Mouse (Mus musculus) T-helper 1 cell (primary cell): ENCODE results near the gene Prkag1.

ENCODE experiments used
- in situ Hi-C: fragments of 300-600 bp; cut with MboI, MseI; formaldehyde crosslinking; loops from one replicate; pipeline ENCODE4 v1.15.1; 2025; ENCODE audit warnings: high pct_unique_total_duplicates

Gene Prkag1

DNA sequence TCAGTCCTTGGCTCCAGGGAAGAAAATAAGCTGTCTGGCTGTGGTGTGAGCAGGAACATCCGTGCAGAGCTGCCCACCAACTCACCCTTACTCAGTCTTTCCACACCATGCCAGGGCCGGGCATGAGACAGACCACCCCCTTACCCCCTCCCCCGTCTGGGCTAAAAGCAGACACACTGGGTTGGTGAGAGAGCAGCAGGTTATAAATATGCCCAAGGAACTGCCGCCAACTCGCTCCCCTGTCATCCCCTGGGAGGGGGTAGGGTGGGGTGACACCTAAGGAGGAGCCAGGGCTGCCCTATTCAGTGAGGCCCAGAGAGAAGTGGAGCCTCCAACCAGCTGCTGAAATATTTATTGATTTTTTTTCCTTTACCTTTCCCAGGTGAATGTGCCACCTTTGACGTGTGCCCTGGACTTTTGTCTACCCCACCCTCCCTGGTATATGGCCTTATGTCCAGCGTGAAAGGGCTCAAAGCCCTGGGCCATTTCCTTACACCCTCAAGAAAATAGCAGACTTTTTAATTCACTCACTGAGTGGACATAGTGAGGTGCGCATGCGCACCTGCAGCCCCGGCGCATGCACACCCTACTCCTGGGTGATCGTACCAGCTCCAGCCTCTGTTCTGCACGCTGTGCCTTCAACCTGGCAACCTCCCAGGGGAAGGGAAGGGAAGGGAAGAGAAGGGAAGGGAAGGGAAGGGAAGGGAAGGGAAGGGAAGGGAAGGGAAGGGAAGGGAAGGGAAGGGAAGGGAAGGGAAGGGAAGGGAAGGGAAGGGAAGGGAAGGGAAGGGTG, 34.3 kb downstream of the Prkag1 start:
- in situ Hi-C loops = no loop called here

- in situ Hi-C loops = no loop called here
Measured at GRCm38 (mm10) chr15:98793141-98793698, 38.1 kb downstream of the Prkag1 start.

DNA sequence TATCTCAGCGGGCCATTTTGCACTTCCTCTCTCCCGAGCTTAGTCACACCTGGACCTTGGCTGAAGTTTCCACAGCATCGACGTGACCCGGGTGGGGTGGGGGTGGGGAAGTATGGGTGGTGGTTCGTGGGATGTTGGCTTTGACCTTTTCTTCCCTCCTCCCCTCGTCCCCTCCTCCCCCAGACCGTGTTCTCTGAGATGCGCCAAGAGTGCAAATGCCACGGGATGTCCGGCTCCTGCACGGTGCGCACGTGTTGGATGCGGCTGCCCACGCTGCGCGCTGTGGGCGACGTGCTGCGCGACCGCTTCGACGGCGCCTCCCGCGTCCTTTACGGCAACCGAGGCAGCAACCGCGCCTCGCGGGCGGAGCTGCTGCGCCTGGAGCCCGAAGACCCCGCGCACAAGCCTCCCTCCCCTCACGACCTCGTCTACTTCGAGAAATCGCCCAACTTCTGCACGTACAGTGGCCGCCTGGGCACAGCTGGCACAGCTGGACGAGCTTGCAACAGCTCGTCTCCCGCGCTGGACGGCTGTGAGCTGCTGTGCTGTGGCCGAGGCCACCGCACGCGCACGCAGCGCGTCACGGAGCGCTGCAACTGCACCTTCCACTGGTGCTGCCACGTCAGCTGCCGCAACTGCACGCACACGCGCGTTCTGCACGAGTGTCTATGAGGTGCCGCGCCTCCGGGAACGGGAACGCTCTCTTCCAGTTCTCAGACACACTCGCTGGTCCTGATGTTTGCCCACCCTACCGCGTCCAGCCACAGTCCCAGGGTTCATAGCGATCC, 38.9 kb downstream of the Prkag1 start:
- in situ Hi-C loops = no loop called here

DNA sequence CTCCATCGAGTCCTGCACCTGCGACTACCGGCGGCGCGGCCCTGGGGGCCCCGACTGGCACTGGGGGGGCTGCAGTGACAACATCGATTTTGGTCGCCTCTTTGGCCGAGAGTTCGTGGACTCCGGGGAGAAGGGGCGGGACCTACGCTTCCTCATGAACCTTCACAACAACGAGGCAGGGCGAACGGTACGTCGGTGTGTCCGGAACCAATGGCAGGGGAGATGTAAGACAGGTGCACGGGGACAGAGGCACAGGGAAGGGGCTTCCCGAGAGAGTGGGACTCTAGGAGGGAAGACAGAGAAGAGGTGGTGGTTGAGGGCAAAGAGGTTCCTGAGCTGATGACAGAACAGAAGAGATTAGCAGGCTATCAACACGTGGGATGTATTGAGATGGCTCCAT, 39.5 kb downstream of the Prkag1 start:
- in situ Hi-C loops = no loop called here

GRCm38 (mm10) chr15:98791221-98791620, 40.1 kb downstream of the Prkag1 start:
- in situ Hi-C loops = no loop called here

DNA sequence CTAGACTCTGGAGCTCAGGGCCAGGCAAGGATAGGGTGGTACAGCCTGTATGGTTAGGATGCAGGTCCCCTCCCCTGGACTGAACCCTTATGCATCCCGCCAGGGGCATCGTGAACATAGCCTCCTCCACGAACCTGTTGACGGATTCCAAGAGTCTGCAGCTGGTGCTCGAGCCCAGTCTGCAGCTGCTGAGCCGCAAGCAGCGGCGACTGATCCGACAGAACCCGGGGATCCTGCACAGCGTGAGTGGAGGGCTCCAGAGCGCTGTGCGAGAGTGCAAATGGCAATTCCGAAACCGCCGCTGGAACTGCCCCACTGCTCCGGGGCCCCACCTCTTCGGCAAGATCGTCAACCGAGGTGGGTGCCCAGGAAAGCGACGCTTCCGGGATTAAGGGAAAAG, 40.6 kb downstream of the Prkag1 start:
- in situ Hi-C loops = no loop called here

DNA sequence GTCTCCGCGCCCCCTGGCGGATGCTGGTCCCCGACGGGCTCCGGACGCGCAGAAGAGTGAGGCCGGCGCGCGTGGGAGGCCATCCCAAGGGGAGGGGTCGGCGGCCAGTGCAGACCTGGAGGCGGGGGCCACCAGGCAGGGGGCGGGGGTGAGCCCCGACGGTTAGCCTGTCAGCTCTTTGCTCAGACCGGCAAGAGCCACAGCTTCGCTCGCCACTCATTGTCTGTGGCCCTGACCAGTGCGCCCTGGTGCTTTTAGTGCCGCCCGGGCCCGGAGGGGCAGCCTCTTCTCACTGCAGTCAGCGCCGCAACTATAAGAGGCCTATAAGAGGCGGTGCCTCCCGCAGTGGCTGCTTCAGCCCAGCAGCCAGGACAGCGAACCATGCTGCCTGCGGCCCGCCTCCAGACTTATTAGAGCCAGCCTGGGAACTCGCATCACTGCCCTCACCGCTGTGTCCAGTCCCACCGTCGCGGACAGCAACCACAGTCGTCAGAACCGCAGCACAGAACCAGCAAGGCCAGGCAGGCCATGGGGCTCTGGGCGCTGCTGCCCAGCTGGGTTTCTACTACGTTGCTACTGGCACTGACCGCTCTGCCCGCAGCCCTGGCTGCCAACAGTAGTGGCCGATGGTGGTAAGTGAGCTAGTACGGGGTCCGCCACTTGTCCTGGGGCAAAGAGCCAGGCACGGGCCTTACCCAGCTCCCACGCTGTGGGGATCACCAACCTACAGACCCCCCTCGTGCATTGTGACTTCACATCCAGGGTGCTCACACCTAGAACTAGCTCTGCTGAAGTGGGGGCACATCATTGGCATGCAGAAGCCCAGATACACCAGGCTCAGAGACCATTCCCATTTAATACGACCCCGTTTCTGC, 41.4 kb downstream of the Prkag1 start, which contains the start of gene Wnt1:
TSS of gene Wnt1 (plus strand) at position 197 of the 875 bp plus-strand sequence.
- in situ Hi-C loops = no loop called here

- in situ Hi-C loops = no loop called here
Measured at GRCm38 (mm10) chr15:98788972-98789660, 42.2 kb downstream of the Prkag1 start.

DNA sequence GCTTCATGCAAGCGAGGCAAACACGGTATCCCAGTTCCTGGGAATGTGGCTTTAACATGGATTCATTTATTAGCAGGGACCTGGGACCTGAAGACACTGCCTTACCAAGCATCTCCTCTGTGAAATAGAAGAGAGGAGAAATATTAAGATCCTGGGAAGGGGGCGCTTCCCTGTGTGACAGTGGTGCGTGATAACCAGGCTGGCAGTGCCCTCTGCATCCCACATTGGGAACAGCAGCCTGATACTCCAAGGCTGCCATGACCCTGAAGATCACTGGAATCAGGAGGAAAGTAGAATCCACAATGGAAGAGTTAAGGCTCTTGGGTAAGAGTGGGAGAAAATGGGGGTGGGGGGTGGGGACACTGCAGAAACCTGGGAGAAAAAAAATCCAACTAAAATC, 43.4 kb downstream of the Prkag1 start:
- in situ Hi-C loops = no loop called here

- in situ Hi-C loops = no loop called here
Measured at GRCm38 (mm10) chr15:98785744-98786143, 45.6 kb downstream of the Prkag1 start.

DNA sequence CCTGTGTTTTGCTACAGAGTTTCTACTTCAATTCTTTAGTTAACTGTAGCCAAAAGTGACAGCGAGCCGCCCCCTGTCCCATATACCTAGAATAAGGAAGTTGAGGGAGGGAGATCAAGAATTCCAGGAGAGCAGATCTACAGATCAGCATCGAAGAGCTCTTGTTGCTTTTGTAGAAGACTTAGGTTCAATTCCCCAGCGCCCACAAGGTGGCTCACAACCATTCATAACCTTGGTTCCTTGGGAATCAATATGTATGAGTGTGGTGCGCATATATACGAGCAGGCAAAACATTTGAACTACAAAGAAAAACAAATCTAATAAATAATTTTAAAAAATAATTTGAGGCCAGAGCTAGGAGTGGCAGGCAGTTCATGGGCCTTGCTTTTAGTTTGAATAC, 50.2 kb downstream of the Prkag1 start:
- in situ Hi-C loops = no loop called here

DNA sequence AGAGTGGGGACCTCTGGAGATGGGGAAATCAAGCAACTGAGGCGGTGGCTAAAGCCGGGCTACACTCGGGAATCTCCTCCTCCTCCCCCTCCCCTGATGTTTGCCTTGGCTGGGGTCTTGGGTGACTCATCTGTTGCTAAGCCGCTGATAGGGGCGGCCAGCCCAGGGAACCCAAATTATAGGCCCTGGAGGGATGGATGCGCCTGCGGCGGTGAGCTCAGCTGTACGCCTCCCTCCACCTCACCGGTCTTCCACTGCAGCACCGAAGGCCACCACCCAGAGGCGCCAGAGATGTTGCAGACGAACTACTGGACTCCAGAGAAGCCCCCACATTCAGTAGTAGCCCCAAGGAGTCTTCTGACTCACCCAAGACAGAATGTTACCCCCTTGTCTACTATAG, 50.7 kb downstream of the Prkag1 start:
- in situ Hi-C loops = no loop called here

DNA sequence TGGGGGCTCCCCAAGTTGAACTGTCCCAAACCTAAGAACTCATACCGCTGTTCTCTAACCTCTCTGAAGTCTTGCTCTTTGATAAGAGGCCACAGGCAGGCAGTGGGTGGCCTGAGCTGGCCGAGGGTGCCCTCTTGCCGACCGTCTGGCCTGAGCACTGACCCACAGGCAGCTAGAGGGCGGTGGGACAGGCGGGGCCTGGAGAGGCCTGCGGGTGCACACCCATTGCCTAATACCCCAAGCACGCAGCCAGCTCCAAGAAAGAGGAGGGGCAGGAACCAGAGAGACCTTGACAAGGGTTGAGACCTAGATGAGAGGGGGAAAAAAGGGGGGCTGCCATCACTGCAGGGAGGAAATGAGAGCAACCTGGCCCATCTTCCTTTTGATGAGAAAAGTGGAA, 51.2 kb downstream of the Prkag1 start:
- in situ Hi-C loops = no loop called here

- in situ Hi-C loops = no loop called here
Measured at GRCm38 (mm10) chr15:98778806-98779205, 52.5 kb downstream of the Prkag1 start.

DNA sequence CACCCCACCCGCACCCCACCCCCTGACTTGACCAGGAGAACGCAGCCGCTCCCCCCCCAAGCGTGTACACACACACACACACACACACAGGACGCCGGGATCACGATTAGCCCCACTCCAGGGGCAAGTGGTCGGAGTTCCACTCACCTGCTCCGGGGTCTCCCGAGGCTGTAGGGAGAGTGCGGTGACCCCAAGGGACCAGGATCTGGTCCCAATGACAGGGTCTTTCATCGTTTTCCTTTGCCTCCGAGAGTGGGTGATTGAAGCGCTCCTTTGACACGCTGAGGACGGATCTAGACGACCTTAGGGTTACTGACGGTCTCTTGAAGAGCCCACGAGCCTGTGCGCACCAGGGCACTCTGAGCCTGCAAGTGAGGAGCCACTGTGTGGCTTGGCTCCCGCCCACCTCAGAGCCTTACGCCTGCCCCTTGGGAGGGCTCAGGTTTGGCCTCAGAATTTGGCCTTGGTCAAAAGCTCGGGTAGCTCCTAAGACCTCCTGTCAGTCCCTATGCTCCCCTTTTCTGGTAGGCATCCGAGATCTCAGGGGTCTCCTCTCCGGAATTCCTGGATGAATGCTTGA, 53.0 kb downstream of the Prkag1 start:
- in situ Hi-C loops = no loop called here

- in situ Hi-C loops = no loop called here
Measured at GRCm38 (mm10) chr15:98777762-98778161, 53.6 kb downstream of the Prkag1 start, which contains the start of gene Wnt10b. Wnt10b (minus strand) TSS chr15:98778150.

DNA sequence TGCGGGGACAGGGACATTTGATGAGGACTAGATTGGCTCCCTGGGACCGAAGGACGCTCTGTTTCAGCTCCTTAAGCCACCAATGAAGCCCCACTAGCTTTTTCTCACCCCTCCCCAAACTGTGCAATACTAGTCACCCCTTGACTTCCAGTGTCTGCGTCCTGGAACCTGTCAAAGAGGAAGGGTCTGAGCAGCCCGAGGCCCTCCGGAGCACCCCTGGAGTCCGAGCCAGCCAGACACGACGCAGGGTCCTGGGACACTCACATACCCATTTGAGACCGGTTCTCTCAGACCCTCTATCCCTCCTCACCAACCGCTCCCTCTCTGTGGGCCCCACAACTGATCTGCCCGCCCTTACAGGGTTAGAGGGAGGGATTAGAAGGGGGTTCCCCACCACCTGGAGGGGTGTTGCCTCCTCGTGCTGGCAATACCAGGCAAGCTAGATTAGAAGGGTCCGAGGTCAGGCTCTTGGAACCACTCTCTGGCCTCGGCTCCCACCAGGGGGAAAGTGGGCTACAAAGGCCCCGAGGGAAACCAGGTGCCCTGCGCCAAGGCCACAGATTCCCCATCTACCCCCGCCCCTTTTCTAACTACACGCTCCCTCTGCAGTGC, 54.2 kb downstream of the Prkag1 start:
- in situ Hi-C loops = no loop called here

- in situ Hi-C loops = no loop called here
Measured at GRCm38 (mm10) chr15:98776280-98777004, 54.9 kb downstream of the Prkag1 start.

DNA sequence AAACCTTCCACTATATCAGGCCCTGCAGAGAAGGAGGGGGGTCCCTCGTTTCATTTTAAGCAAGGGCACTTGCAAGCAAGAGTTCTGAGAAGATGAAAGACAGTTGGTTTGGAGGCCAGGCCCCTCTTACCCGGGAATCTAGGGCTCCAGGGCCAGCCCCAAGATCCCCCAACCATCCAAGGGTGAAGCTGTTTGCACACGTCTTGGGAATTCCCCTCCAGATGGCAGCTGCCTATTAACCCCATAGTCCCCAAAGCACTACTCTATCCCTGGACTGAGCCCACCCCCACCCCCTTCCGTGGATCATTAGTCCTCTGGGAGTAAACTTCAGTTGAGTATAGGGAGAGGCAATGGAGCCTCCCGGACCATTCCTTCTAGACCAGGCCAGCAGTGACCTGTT, 55.8 kb downstream of the Prkag1 start:
- in situ Hi-C loops = no loop called here
